Mouse (Mus musculus) G1E (cell line): ENCODE measurements at regions not wholly inside any gene's neighbourhood (a gene's known extent, or its start where the extent isn't known, plus 50 kb on each side); places are given as distances from the start of the nearest gene placed in this dataset.

ENCODE experiments used
- ATAC-seq: 2 replicates; pipeline ENCODE4 v1.8.0; 2016; ENCODE audit warnings: mild to moderate bottlenecking; ENCODE audit not compliant: insufficient number of reproducible peaks, poor library complexity, low FRiP score, severe bottlenecking; ENCODE audit errors: extremely low read depth
- DNase-seq: peaks from one replicate; pipeline ENCODE4 v3.0.0; 2012; ENCODE audit warnings: low spot score
- H3K27me3 ChIP-seq: 2 replicates; pipeline ENCODE4 v1.6.1; 2012; ENCODE audit warnings: mild to moderate bottlenecking, low read length, inconsistent platforms; ENCODE audit not compliant: insufficient read depth
- H3K36me3 ChIP-seq: replicated peaks from 2 replicates; pipeline ENCODE3; 2012; ENCODE audit warnings: mild to moderate bottlenecking, inconsistent platforms
- H3K4me1 ChIP-seq: 2 replicates; pipeline ENCODE4 v1.6.1; 2012; ENCODE audit warnings: low read depth, low read length, inconsistent platforms, mixed read lengths; ENCODE audit not compliant: insufficient read depth
- H3K4me3 ChIP-seq: 2 replicates; pipeline ENCODE4 v1.5.1; 2012; ENCODE audit warnings: low read depth, mild to moderate bottlenecking, inconsistent platforms, low read length, moderate library complexity, mixed read lengths
- H3K9me3 ChIP-seq: replicated peaks from 2 replicates; pipeline ENCODE4 v1.6.1; 2012; ENCODE audit warnings: inconsistent platforms
- CTCF ChIP-seq: IDR thresholded peaks from 2 replicates; pipeline ENCODE4 v1.5.1; 2012; ENCODE audit warnings: low read depth, low read length, inconsistent platforms, mixed read lengths
- GATA1 ChIP-seq: IDR thresholded peaks from 2 replicates; pipeline ENCODE4 v1.6.1; 2012; ENCODE audit warnings: borderline replicate concordance, low read length, inconsistent platforms, mixed read lengths
- GATA2 ChIP-seq: IDR thresholded peaks from 2 replicates; pipeline ENCODE4 v1.6.1; 2012; ENCODE audit warnings: low read depth, low read length, inconsistent platforms, borderline replicate concordance
- POLR2AphosphoS5 ChIP-seq: IDR thresholded peaks from 2 replicates; pipeline ENCODE4 v1.6.1; 2012; ENCODE audit warnings: low read depth, low read length, inconsistent platforms; ENCODE audit not compliant: insufficient replicate concordance
- TAL1 ChIP-seq: conservative IDR thresholded peaks from 2 replicates; pipeline ENCODE4 v1.6.1; 2012; ENCODE audit warnings: low read depth, low read length, inconsistent platforms, mixed read lengths

- no peak for TF ChIP-seq TAL1
- TF ChIP-seq CTCF = no peak
- TF ChIP-seq POLR2AphosphoS5 = no peak
- TF ChIP-seq GATA2 = no peak
- TF ChIP-seq GATA1 = no peak
- ATAC-seq = no peak
These were observed 166.4 kb upstream of the Gli2 start for GRCm38 (mm10) chr1:119219817-119220216.

GRCm38 (mm10) chr1:119217387-119217786 lies 164.0 kb upstream of the Gli2 start:
- H3K27me3 ChIP-seq = no peaks in the 10 kb centered on the region
- H3K9me3 ChIP-seq = peaks cover 82% of the 10 kb centered on the region
- no peak overlapping the region for H3K4me3 ChIP-seq
- DNase-seq (no peak), ATAC-seq (no peak)
- no peaks in the 10 kb centered on the region for H3K4me1 ChIP-seq
- no peaks in the 10 kb centered on the region for H3K36me3 ChIP-seq
- no peak for TF ChIP-seq GATA2

More at GRCm38 (mm10) chr1:119219817-119220216, 166.4 kb upstream of the Gli2 start:
- Histone ChIP-seq H3K9me3 (peaks cover 82% of the 10 kb centered on the region), H3K4me1 (no peaks in the 10 kb centered on the region), H3K4me3 (no peak overlapping the region), H3K36me3 (no peaks in the 10 kb centered on the region), H3K27me3 (no peaks in the 10 kb centered on the region)
- no peak for DNase-seq

GRCm38 (mm10) chr1:119209607-119210007 lies 156.2 kb upstream of the Gli2 start:
- ATAC-seq (no peak), DNase-seq (no peak)
- H3K4me3 ChIP-seq = no peak overlapping the region
- H3K4me1 ChIP-seq = no peaks in the 10 kb centered on the region
- H3K27me3 ChIP-seq = no peaks in the 10 kb centered on the region
- TF ChIP-seq GATA1 (no peak), TAL1 (no peak), GATA2 (no peak), POLR2AphosphoS5 (no peak), CTCF (no peak)
- no peaks in the 10 kb centered on the region for H3K36me3 ChIP-seq
- peaks cover 71% of the 10 kb centered on the region for H3K9me3 ChIP-seq

- Histone ChIP-seq H3K36me3 (no peaks in the 10 kb centered on the region), H3K9me3 (peaks cover 56% of the 10 kb centered on the region), H3K27me3 (no peaks in the 10 kb centered on the region), H3K4me1 (no peaks in the 10 kb centered on the region), H3K4me3 (no peak overlapping the region)
- TF ChIP-seq GATA2 (no peak), TAL1 (no peak), POLR2AphosphoS5 (no peak), CTCF (no peak), GATA1 (no peak)
- ATAC-seq (no peak), DNase-seq (no peak)
These were observed 149.0 kb upstream of the Gli2 start for GRCm38 (mm10) chr1:119202456-119202855.

GRCm38 (mm10) chr1:119197415-119197700 lies 143.9 kb upstream of the Gli2 start:
- H3K4me3 ChIP-seq = no peak overlapping the region
- TF ChIP-seq CTCF (no peak), TAL1 (no peak), POLR2AphosphoS5 (no peak), GATA2 (no peak), GATA1 (no peak)
- H3K36me3 ChIP-seq = no peaks in the 10 kb centered on the region
- peaks cover 91% of the 10 kb centered on the region for H3K9me3 ChIP-seq
- no peaks in the 10 kb centered on the region for H3K27me3 ChIP-seq
- no peak for DNase-seq
- ATAC-seq = no peak
- H3K4me1 ChIP-seq = no peaks in the 10 kb centered on the region

- TF ChIP-seq POLR2AphosphoS5 (no peak), CTCF (no peak), GATA2 (no peak), TAL1 (no peak), GATA1 (no peak)
- no peaks in the 10 kb centered on the region for H3K4me1 ChIP-seq
- no peak overlapping the region for H3K4me3 ChIP-seq
- H3K36me3 ChIP-seq = no peaks in the 10 kb centered on the region
- DNase-seq (no peak), ATAC-seq (no peak)
- peaks cover 89% of the 10 kb centered on the region for H3K9me3 ChIP-seq
- no peaks in the 10 kb centered on the region for H3K27me3 ChIP-seq
These were observed 143.4 kb upstream of the Gli2 start for GRCm38 (mm10) chr1:119196674-119197414.

- no peaks in the 10 kb centered on the region for H3K27me3 ChIP-seq
- ATAC-seq = no peak
- peaks cover 93% of the 10 kb centered on the region for H3K9me3 ChIP-seq
- no peak for DNase-seq
- H3K36me3 ChIP-seq = no peaks in the 10 kb centered on the region
- no peaks in the 10 kb centered on the region for H3K4me1 ChIP-seq
- no peak overlapping the region for H3K4me3 ChIP-seq
- TF ChIP-seq GATA2 = no peak
- no peak for TF ChIP-seq TAL1
- no peak for TF ChIP-seq CTCF
- TF ChIP-seq POLR2AphosphoS5 = no peak
- no peak for TF ChIP-seq GATA1
These were observed 141.1 kb upstream of the Gli2 start for GRCm38 (mm10) chr1:119194533-119194932.
